Mouse (Mus musculus) spleen, adult 18-20 months (tissue): Measurements from ENCODE around the gene Pbx3.

Source experiments
- DNase-seq, 2 experiments: peaks; one replicate each; pipeline ENCODE4 v3.0.0; 2022; ENCODE audit warnings: mixed read lengths in 2 of 2

The Pbx3 gene

DNA sequence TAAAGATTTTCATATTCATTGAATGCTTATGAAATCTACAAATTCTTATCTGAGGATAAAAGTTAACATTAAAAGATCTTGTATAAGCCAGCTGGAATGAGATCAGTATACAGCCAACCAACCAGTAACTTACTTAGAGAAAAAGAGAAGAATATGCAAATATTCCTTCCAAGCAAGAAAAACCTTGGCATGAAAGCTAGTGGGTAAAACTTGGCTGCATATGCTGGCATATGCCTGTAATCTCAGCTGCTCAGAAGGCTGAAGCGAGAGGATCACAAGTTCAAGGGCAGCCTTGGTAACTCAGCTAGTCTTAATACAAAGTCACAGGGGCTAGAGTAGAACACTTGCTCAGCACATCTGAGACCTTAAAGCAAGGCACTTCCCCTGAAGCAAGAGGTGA lies 153.8 kb downstream of the Pbx3 start:
- DNase-seq: no peak

DNA sequence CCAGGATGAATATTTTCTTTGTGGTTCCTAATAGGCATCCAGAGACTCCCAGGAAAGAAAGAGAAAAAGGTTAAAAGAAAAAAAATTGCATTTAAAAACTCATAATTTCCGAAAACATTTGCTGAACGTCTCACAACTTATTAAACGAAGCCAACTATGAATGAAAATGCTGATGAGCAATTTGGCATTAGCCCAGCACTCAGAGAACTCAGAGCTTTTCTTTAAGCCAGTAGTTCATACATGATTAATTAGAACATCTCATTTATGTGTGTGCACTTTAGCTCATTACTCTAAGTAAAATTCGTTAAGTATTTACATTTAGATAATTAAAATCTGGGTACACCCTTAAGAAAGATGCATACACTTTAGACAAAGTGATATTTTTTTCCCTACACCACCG lies 155.3 kb downstream of the Pbx3 start:
- no peak for DNase-seq

DNA sequence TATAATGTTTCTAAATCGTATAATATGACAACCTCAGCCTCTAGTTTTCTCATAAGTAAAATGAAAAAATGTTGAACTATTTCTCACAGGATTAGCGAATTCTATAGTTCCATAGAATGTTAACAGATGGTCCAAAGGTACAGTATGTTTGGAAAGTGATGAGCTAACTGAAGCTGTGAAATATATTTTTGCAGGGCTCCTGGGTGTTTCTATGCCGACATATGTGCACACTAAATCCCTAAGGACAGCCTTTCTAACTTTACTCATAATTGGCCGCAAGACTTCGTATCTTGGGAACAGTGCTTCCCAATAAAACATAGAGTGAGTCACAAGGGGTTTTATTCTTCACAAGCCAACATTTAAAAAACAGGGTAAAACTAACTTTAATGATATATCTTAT lies 157.4 kb downstream of the Pbx3 start:
- DNase-seq: no peak

DNA sequence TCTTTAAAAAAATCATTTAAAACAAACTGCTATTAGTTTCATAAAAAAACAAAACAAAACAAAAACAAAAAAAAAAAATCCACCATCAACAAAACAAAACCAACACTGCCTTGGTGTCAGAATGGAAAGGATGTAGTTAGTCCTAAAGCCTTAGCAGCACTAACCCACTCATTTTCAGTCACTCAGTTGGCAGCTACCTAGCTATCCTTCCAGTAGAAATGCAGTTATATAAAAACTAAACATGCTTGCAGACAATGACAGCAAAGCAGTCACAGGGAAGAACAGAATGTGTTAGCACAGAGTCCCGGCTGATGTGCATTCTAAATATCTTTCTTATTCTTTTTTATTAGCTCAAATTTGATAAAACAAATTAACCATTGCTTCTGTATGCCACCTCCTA lies 160.5 kb downstream of the Pbx3 start:
- no peak for DNase-seq

DNA sequence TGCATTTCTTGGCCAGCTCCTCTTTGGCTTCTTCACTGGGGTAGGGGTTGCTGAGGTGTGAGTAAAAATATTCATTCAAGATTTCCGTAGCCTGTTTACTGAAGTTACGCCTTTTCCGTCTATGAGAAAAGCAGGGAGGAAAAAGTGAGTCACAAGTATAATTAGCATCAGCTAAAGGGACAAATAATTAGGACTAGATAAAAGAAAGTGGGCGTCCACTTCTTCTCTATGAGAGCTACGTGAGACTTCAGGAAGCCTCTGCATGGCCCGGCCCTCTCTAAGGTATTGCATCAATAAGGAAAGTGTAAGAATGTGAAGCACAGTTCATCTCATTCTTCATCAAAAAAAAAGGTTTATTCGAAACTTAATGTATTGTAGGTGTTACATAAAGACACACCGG lies 168.1 kb downstream of the Pbx3 start:
- no peak for DNase-seq

DNA sequence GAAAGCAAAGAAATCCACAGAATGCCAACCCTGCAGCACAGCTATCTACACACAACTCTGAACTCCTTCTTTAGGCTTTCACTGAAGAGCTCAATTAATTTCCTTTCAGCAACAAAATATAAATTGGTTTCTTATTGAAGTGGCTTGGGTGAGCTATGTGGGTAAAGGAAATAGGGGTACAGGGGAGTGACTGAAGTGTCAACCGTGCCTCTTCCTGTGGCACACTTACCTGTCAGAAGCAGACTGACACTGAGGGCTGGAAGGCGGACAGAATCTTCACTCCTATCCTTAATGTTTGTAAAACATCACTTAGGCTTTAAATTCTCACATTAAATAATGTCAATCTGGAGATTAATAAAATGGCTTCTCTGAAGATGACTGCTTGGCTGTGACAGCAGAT lies 168.6 kb downstream of the Pbx3 start:
- no peak for DNase-seq

DNA sequence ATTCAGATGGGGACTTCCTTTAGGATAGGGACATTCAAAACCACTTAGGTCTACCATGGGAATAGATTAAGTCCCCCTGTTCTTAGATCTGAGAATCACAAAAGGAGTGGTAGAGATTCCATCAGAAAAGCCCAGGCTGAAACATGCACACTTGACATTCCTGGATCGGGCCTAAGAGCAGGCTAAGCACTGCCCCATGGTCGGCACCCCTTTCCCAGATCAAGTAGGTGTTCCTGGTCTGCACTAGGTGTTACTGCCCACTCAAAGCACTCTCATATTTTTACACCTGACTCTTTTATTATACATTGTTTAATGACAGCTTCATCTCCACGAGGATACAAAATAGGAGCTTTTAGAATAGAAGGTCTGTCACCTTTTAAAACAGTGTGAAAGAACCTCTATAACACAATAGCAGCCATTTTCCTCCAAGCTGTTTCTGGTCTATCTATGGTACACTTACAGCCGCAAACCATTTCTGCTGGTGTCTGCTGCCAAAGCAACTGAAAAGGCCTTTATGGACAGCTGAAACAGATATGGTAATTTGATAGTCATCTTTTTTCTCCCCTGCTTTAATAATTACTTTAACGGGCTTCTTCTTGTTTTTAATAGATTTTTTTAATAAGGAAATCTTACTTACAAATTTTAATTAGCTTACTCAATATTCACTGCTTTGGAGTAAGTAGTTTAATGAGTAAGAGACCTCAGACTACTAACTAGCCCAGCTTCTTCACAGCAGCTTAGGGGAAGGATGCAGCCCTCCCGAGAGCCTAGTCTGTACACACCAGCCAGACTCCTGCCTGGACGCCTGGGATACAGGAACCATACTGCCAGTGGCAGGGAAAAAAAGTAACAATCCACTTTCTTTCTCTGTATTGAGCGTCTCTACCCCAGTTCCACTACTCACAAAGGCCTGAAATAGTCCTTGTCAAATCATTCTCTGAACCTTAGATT lies 178.8 kb downstream of the Pbx3 start:
- DNase-seq: no peak

DNA sequence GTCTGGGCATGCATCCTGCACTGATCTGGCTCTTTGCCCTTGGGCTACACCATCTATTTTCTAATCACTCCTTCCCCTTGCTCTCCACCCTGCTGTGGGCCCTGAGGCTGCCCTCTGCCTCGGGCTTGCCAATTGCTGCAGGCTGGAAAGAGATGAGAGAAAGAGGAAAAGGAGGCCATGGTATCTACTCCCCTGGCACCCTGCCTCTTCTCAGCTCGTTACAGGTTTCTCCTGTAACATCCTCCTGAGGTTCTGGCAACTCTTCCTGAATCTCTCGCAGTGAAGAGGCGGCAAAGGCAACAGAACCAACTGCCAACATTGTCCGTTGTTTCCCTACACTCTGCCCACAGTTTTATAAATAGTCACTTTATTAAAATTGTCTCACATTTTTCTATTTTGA lies 179.7 kb downstream of the Pbx3 start:
- DNase-seq: no peak

DNA sequence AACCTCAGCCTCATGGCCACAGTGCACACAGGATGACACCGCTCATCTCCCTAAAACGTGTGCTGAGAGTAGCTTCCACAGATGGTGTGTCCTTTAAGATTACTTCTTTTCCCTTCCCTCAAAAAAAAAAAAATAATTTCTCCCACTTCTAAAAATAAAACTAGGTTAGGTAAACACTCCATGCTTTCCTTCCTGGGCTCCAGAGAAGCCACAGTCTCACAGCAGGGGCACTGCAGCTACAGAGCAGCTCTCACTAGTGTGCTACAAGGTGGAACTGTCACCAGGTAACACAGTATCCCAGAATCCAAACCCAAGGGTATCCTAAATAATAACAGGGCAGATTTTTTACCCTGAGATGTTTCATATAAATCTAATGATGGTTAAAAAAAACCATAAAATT lies 185.6 kb downstream of the Pbx3 start:
- DNase-seq: no peak

DNA sequence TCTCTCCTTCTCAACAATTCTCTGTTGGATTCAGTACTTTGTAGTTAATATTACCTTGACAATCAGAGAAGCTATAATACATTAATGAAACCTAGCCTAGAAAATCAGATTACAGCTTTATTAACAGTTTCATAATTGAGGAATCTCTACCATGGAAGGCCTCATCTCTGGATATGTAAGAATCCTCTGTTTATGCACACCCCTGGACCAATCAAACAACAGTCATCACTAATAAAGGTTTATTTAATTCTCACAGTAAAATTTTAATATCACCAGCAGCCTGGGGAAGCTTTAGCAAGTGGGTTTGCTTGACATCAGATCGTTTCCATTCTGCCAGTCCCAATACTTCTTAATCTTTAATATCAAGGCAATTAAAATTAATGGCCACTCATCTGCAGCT lies 191.3 kb downstream of the Pbx3 start:
- DNase-seq: no peak

DNA sequence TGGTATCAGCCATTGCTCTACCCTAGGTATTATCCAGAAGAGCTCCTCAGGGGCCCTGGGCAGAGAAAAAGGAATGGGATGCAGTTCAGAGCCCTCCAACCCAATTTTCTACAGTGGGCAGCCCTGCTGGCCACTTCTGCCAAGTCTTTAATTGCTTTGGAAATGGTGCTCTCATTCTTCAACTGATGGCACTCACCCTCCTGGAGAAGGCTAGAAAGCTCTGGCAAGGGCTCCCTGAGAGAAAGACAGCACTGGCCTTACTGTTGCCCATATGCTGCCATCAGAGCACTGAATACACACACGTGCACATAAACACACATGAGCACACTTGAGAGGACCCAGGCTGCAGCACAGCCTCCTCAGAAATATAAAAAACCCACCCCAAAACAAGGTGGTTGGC lies 193.6 kb downstream of the Pbx3 start:
- no peak for DNase-seq

DNA sequence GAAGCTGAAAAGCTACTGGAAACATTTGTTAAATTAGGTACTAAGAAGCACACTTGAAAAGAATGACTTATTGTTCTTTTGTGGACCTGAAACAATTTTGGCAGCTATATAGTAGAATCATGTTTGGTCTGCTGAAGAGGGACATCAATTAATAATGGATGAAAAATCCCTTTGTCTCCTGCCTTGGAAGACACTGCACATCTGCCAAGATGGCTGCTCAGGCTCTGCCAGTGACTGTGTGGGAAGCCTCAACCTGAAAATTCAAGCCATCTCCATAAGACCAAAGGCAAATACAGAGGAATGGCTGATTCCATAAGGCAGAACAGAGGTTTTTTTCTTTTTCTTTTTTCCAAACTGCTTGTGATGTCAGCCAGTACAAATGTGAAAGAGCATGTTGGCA lies 194.3 kb downstream of the Pbx3 start:
- DNase-seq: no peak

DNA sequence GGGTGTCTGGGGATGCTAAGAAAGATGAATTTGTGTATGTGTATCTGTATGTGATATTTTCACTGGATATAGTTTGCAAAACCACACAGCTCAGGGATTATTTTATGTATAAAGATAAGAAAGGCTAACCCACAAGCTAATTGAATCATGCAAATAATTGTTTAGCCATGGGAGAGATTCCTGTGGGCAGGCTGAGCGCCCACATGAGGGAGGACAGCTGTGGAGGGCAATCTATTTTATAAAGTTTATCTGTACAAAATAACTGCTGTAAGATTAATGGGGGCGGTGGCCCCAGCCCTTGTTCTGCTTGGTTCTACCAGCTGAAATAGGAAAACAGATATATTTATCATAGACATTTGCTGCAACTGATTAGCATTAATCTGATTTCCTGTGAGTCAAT lies 202.5 kb downstream of the Pbx3 start:
- no peak for DNase-seq

DNA sequence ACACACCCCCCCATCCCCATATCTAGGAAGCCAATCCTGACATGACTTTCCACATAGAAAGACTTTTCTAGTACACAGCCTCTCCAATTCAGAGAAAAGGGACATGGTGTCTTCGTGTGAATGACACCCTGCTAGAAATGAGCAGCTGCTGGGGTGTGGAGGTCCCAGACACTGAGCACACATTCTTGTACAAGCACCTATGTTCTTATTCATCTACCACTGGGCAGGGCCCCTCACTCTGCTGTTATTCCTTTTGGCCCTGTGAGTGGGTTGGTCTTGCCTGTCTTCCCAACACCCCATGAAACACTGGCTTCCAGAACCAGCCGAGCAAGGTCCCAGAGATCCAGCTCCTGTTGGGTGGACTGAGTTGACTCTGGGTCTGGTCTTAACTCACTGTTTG lies 203.3 kb downstream of the Pbx3 start:
- no peak for DNase-seq

DNA sequence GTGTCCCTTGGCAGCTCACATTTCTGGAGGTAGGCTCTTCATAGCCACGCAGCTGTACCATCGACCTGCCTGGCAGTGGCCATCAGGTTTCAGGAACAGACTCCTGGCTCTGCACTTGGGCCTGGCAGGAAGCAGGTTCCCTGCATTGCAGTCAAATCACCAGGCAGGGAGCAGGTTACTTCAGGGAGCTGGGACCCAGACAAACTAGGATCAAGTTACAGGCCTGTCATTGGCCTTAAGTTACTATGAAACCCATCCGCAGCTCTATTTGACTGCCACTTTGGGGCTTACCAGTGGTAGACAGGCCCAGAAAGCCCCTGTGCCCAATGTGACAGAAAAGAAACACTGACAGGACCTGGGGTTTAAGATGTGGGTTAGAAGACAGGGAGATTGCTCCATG lies 204.8 kb downstream of the Pbx3 start:
- no peak for DNase-seq

DNA sequence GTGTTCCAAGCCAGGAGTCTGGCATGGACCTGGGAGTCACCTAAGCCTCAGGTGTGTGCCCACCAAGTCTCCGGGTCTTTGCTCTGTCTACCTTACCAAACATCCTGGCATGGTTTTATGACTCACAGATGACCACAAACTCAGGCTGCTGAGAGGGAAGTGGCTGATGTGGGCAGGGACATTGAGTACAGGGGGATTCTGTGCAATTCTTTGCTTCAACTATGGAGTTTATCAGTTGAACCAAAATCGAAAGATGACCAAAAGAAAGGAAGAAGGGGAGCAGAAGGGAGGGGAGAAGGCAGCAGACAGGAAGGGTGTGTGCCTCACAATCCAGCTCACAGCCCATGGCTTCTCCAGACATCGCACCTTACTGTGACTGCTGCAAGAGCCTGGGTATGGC lies 210.5 kb downstream of the Pbx3 start:
- no peak for DNase-seq

DNA sequence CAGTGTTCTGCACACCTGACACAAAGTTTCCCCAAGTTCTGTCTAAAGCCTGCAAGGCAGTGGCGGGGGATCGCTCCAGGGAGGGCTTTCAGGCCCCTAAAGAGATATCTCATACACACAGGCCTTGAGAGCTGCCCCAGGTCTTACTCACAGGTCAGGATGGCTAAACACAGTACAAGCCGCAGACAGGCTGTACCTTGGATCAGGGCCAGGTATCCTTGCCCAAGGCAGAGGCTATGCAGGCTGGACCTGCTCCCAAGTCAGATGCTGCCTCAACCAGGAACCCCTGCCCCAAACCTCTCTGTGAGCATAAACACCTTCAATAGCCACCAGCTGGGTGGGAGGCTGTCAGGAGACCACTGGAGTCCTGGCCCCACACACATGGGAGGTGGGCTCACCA lies 215.2 kb downstream of the Pbx3 start:
- no peak for DNase-seq

DNA sequence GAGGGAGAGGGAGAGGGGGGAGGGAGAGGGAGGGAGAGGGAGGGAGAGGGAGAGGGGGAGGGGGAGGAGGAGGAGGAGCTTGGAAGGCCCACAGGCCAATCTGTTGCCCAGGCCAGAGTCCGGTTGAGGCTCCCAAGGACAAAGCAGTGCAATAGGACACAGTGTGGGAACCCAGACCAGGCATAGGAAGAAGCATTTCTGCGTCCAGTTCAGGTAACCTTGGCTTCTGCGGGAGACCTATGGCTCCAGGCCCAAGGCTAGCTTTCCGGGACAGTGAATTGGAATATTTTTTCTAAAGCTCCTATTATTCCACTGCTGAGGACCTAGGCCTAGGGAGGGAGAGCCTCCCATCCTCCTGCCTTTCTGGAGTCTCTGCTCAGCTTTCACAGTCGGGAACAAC lies 218.1 kb downstream of the Pbx3 start:
- DNase-seq: no peak

DNA sequence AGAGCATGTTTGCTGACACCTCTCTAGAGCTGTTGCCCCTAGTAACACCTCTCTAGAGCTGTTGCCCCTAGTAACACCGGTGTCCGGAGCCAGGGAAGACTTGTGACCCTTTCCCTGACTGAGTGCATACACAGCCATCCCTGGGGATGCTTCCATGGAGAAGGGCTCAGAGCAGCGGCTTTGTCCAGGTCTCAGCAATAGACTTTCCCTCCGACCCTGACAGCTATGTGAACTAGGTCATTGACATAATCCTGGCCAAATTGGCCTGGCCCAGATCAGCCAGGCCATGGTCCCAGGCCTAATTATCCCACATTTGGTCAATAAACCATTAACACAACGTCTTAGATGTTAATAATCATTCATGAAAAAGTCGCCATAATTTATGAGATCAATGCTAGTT lies 219.6 kb downstream of the Pbx3 start:
- DNase-seq: no peak

DNA sequence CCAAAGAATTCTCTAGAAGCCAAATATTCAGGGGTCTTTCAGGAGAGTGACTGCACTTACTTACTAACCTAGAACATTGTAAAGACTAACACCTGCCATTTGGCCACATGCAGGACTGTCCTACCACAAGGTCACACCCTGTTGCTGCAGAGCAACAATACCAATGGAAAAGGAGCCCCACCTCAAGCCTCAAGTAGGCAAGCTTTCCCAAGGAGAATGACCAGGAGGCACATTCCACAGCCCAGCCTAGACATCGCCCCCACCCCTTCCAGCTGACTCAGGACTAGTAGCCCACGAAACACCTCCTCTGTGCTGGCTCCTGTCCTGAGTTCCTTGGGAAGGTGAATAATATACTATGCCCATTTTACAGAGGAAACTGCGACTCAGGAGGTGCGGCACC lies 222.4 kb downstream of the Pbx3 start:
- no peak for DNase-seq

DNA sequence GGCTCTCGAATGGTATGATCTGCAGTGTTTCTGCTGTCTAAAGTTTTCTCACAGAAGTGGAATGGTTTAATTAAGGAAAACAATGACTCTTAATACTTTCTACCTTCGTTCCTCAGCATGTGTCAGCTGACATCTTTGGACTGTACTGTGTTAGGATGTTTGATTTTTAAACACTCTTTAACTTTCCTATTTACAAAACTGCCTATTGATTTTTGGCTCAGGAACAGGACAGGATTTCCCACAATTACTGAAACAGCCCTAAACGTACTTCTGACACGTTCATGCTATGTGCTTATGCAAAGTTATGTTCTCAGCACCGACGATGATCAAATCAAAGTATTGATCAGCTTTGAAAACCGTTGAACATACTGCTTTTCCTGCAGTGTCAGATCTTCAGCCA lies 224.7 kb downstream of the Pbx3 start:
- no peak for DNase-seq

DNA sequence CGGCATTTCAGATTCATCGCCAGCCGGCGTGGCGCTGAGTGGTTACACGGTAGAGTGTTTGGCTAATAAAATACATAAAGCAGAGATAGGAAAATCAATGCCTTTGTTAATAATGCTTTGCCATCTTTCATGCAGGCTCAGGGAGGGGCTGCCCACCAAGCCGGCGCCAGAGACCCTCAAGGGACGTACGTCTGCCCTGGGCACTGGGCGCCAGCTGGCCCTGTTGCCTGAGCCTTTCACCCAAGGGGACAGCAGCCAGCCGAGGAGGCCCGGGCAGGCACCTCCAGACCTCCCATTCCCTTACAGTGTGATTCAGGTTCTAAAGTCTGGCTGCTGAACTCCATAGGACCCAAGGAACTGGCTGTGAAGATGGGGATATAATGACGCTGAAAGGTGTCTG lies 225.5 kb downstream of the Pbx3 start:
- no peak for DNase-seq

DNA sequence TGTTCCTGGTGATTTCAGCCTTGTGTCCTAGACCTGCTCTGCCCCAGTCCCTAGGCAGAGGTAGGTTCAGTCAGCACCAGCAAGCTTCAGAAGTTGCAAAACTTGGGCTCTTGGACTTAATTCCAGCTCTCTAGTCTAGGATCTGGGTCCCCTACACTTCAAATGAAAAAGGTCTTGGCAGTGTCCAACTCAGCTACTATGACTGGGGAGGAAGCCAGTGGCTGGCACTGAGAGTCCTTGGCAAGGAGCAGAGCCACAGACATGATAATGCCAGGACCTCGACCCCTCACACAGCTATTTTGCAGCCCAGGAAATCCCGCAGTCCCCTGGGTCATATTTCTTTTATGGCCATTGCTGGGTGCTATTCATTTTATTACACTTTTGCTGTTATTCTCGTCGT lies 225.9 kb downstream of the Pbx3 start:
- no peak for DNase-seq

DNA sequence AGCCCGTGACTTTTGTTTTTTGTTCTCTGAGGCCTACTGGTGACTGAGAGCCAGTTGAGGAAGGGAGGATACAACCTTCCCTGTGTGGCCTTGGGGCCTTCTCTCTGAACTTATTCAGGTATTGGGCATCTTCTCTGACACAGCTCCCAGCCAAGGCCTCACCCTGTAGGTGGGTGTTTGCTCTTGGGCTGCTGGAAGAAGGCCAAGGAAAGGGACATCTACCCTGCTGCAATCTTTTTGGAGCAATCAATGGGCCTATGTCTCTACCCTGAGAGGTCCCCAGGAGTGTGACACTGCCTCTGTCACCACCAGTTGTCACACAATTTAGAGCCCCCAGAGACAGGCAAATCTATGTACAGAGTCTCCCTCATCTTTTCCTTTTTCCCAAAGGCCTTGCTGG lies 226.5 kb downstream of the Pbx3 start:
- DNase-seq: no peak

DNA sequence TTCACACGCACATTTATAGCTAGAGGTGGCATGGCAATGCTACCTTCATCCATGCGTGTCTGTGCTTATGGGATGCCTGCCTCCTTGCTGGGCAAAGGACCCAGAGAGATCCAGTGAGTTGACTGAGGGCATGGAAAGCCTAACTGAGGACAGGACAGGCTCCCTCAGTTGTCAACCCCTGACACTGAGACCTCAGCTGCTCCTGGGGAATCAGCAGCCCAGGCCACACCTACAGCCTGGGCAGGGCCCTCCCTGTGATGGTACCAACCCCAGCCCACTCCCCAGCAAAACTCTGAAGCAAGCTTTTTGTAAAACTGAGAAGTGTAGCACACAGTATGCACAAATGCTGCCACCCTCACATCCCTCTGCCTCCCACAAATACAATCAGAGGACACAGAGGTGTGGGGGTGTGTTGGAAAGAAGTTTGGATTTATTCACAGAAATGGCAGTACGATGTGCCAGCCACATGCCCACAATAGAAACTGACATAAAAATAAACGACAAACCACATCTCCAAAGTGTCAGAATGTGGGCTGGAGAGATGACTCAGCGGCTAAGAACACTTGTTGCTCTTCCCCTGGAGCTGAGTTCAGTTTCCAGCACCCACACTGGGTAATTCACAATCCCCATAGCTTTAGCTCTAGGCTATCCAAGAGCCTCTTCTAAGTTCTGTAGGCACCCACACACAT lies 233.3 kb downstream of the Pbx3 start:
- DNase-seq: no peak
